Mouse (Mus musculus) fat pad, adult 2 months (tissue): ENCODE results near the gene Esrrb.

Source experiments
- DNase-seq: peaks from one replicate; pipeline ENCODE4 v3.0.0-alpha.2; 2011; ENCODE audit warnings: low read depth, low spot score; ENCODE audit errors: extremely low read depth

The Esrrb gene

GRCm38 (mm10) chr12:86565996-86566395, 205.1 kb downstream of the Esrrb start:
- no peak for DNase-seq
